Mouse (Mus musculus): Measurements from ENCODE around the gene Lrp4. TPM values are rescaled to one million over a fixed set of nuclear protein-coding genes. Genes with fewer than 3 reads are reported as not detected.

Gene Lrp4
- polyA plus RNA-seq, 2 experiments, result 7.3 to 11.6 TPM

DNA sequence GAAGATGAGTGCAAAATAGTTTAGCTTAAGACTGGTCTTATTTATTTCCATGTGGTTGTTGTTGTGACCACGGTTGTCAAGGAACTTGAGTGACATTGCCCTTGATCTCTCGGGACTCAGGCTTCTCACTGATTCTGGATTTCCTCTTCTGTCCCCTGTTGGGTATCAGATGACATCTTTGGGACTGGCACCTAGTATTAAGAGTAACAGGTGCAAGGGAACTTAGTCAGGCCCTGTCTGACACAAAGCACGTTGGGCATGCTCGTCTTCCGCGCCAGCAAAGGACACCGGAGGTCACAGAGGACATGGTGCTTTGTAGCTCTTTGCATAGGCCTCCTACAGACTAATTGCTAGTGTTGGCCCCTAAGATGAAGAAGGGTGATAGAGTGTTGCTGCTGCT lies 3.5 kb downstream of the Lrp4 start:
- H3K4me2 ChIP-seq (replicated peaks; ENCODE audit: low read depth, low read length, severe bottlenecking), result no peak overlapping the region
- 65% methylated on average over 7 of the region's 7 CpGs for WGBS
- H3K36me3 ChIP-seq (ENCODE audit: control insufficient read depth, insufficient read depth, low read length), result no peaks in the 10 kb centered on the region
- H3K9me3 ChIP-seq (ENCODE audit: control insufficient read depth, low read length), result no peaks in the 10 kb centered on the region
- DNase-seq (ENCODE audit: low spot score) (no peak), ATAC-seq (ENCODE audit: low FRiP score, low read depth) (no peak)
- H3K27ac ChIP-seq (replicated peaks; ENCODE audit: low read depth, low read length), result no peak overlapping the region
- H3K9ac ChIP-seq (ENCODE audit: low read depth, low read length, severe bottlenecking), result no peak overlapping the region
- H3K4me3 ChIP-seq (replicated peaks; ENCODE audit: low read length), result no peak overlapping the region
- TF ChIP-seq POLR2A (IDR thresholded peaks at IDR 0.05; ENCODE audit: borderline replicate concordance, extremely low read depth, insufficient read depth, insufficient read length), result no peak
- H3K27me3 ChIP-seq (ENCODE audit: control insufficient read depth, insufficient read depth, low read length), result no peaks in the 10 kb centered on the region
- peaks cover 33% of the 10 kb centered on the region for H3K4me1 ChIP-seq (ENCODE audit: control insufficient read depth, insufficient read depth, low read length)

DNA sequence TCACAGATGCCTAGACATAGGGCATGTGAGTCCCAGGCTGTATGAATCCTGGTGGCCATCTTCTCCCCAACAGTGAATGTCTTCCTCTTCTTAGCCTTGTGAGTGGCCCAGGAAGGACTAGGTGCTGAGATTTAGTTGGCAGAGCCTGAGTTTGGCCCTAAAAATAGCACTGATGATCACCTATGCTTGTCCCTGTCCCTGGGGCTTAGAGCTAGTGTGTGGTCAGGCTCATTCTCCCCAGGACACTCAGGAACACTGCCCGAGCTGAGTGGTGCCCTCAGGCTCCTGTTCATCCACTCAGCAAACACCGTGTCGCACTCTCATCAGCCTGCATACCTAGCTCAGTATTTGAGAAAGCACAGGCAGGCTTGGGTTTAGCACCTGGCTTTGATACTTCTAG lies 4.0 kb downstream of the Lrp4 start:
- ATAC-seq (ENCODE audit: low FRiP score, low read depth), result no peak
- Histone ChIP-seq H3K4me2 (replicated peaks; ENCODE audit: low read depth, low read length, severe bottlenecking) (0 out of 2 replicates have a peak overlapping the region, but pooled peaks have one; percentile 14), H3K9me3 (ENCODE audit: control insufficient read depth, low read length) (no peaks in the 10 kb centered on the region), H3K27me3 (ENCODE audit: control insufficient read depth, insufficient read depth, low read length) (no peaks in the 10 kb centered on the region), H3K4me1 (ENCODE audit: control insufficient read depth, insufficient read depth, low read length) (peaks cover 33% of the 10 kb centered on the region), H3K9ac (ENCODE audit: low read depth, low read length, severe bottlenecking) (no peak overlapping the region), H3K27ac (replicated peaks; ENCODE audit: low read depth, low read length) (no peak overlapping the region), H3K36me3 (ENCODE audit: control insufficient read depth, insufficient read depth, low read length) (no peaks in the 10 kb centered on the region), H3K4me3 (replicated peaks; ENCODE audit: low read length) (no peak overlapping the region)
- no peak for TF ChIP-seq POLR2A (IDR thresholded peaks at IDR 0.05; ENCODE audit: borderline replicate concordance, extremely low read depth, insufficient read depth, insufficient read length)
- no peak for DNase-seq (ENCODE audit: low spot score)
- WGBS, result 34% methylated on average over 3 of the region's 3 CpGs

DNA sequence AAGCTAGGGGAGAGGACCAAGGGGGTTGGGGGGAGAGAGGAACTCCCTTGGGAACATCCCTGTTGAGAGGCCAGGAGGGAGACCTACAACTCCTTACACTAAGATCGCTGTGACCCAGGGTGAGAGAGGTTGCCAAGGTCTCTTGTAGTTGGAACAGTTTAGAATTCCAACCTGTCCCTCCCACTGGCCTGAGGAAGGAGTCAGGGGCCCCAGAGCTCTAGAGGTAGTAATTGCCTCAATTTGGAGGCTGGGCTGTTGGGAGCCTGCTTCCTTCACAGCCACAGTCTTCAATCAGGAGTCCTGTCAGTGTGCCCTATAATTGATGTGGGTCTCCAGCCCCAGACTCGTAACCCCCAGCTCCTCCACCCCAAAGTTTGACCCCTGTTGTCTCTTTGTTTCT lies 4.9 kb downstream of the Lrp4 start:
- ATAC-seq (ENCODE audit: low FRiP score, low read depth) (no peak), DNase-seq (ENCODE audit: low spot score) (no peak)
- H3K4me3 ChIP-seq (replicated peaks; ENCODE audit: low read length), result no peak overlapping the region
- 0 out of 2 replicates have a peak overlapping the region, but pooled peaks have one; percentile 13 for H3K27ac ChIP-seq (replicated peaks; ENCODE audit: low read depth, low read length)
- no peaks in the 10 kb centered on the region for H3K27me3 ChIP-seq (ENCODE audit: control insufficient read depth, insufficient read depth, low read length)
- H3K36me3 ChIP-seq (ENCODE audit: control insufficient read depth, insufficient read depth, low read length), result no peaks in the 10 kb centered on the region
- 3% methylated on average over 2 of the region's 2 CpGs for WGBS
- H3K4me2 ChIP-seq (replicated peaks; ENCODE audit: low read depth, low read length, severe bottlenecking), result peak overlapping the region; percentile 28; the same call in 1 of the 2 replicates
- no peaks in the 10 kb centered on the region for H3K9me3 ChIP-seq (ENCODE audit: control insufficient read depth, low read length)
- TF ChIP-seq POLR2A (IDR thresholded peaks at IDR 0.05; ENCODE audit: borderline replicate concordance, extremely low read depth, insufficient read depth, insufficient read length), result no peak
- H3K4me1 ChIP-seq (ENCODE audit: control insufficient read depth, insufficient read depth, low read length), result peaks cover 30% of the 10 kb centered on the region
- no peak overlapping the region for H3K9ac ChIP-seq (ENCODE audit: low read depth, low read length, severe bottlenecking)

DNA sequence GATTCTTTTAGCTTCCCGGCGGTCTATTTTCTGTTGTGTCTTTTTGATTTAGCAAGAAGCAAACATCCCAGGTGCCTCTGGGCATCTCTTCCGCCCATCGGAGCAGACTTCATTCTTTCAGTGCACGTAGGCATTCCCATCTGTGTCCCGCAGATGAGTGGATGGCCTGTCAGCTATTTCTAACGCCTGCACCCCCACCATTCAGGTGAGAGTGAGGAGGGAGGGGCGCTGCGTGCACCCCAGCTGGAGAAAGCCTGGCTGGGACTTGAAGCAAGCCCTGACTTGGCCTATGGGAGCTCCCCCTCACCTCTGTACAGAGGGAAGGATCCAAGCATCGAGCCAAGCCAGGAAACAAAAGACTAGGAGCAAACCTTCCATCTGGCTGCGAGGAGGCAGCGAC lies 5.4 kb downstream of the Lrp4 start:
- H3K27me3 ChIP-seq (ENCODE audit: control insufficient read depth, insufficient read depth, low read length), result no peaks in the 10 kb centered on the region
- no peak overlapping the region for H3K4me3 ChIP-seq (replicated peaks; ENCODE audit: low read length)
- no peak overlapping the region for H3K9ac ChIP-seq (ENCODE audit: low read depth, low read length, severe bottlenecking)
- peak; percentile 32 for DNase-seq (ENCODE audit: low spot score)
- ATAC-seq (ENCODE audit: low FRiP score, low read depth), result no peak
- no peak for TF ChIP-seq POLR2A (IDR thresholded peaks at IDR 0.05; ENCODE audit: borderline replicate concordance, extremely low read depth, insufficient read depth, insufficient read length)
- WGBS, result 9% methylated on average over 12 of the region's 12 CpGs
- H3K9me3 ChIP-seq (ENCODE audit: control insufficient read depth, low read length), result no peaks in the 10 kb centered on the region
- H3K36me3 ChIP-seq (ENCODE audit: control insufficient read depth, insufficient read depth, low read length), result no peaks in the 10 kb centered on the region
- no peak overlapping the region for H3K27ac ChIP-seq (replicated peaks; ENCODE audit: low read depth, low read length)
- peak overlapping the region; percentile 28 for H3K4me2 ChIP-seq (replicated peaks; ENCODE audit: low read depth, low read length, severe bottlenecking)
- peaks cover 35% of the 10 kb centered on the region for H3K4me1 ChIP-seq (ENCODE audit: control insufficient read depth, insufficient read depth, low read length)

DNA sequence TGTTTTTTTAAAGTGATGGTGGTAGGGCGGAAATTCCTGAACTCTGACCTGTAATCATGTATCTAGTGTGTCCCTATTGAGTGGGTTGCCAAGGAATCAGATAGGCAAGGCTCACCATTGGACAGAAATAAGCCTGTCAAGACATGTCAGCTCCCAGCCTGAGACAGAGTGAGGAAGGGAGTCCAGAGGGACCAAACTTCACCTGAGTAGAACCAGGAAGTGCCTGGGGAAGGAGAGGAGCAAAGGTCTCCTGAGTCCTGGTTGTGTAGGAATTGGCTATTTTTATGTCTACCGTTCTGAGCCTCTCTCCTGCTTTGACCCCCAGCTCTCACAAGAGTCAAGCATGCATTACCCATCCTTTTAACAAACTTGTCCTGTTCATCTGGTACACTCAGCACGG lies 8.6 kb downstream of the Lrp4 start:
- no peak overlapping the region for H3K9ac ChIP-seq (ENCODE audit: low read depth, low read length, severe bottlenecking)
- ATAC-seq (ENCODE audit: low FRiP score, low read depth), result no peak
- 81% methylated on average over 3 of the region's 3 CpGs for WGBS

DNA sequence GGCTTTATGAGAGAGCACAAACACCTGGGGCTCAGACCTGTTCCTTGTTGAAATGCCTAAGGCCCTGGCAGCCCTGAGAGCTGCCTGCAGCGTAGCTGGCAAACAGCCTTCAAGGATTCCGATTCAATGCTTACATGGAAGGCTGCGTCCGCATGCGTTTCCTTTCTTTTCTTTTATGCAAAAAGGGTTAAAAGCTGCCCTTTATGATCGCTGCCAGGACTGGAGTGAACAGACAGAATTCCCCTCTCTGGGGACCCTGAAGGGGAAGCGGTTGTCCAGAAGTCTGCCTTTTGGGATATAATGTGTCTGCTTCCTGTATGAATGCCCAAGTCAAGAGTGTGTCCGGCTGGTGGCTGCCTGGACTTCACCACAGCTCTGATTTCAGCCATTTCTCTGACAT lies 10.3 kb downstream of the Lrp4 start:
- H3K9ac ChIP-seq (ENCODE audit: low read depth, low read length, severe bottlenecking), result no peak overlapping the region
- no peak overlapping the region for H3K4me3 ChIP-seq (replicated peaks; ENCODE audit: low read length)
- no peaks in the 10 kb centered on the region for H3K27me3 ChIP-seq (ENCODE audit: control insufficient read depth, insufficient read depth, low read length)
- H3K9me3 ChIP-seq (ENCODE audit: control insufficient read depth, low read length), result no peaks in the 10 kb centered on the region
- H3K4me1 ChIP-seq (ENCODE audit: control insufficient read depth, insufficient read depth, low read length), result peaks cover 13% of the 10 kb centered on the region
- no peak for TF ChIP-seq POLR2A (IDR thresholded peaks at IDR 0.05; ENCODE audit: borderline replicate concordance, extremely low read depth, insufficient read depth, insufficient read length)
- H3K4me2 ChIP-seq (replicated peaks; ENCODE audit: low read depth, low read length, severe bottlenecking), result no peak overlapping the region; the same call in 1 of the 2 replicates
- ATAC-seq (ENCODE audit: low FRiP score, low read depth), result no peak
- peaks cover 4% of the 10 kb centered on the region; the same call in 1 of the 2 replicates for H3K36me3 ChIP-seq (ENCODE audit: control insufficient read depth, insufficient read depth, low read length)
- 64% methylated on average over 8 of the region's 8 CpGs for WGBS
- DNase-seq (ENCODE audit: low spot score), result no peak
- H3K27ac ChIP-seq (replicated peaks; ENCODE audit: low read depth, low read length), result peak overlapping the region; percentile 16; the same call in 1 of the 2 replicates

More for the DNA sequence above, 8.6 kb downstream of the Lrp4 start:
- Histone ChIP-seq H3K9me3 (ENCODE audit: control insufficient read depth, low read length) (no peaks in the 10 kb centered on the region), H3K27ac (replicated peaks; ENCODE audit: low read depth, low read length) (no peak overlapping the region), H3K4me2 (replicated peaks; ENCODE audit: low read depth, low read length, severe bottlenecking) (no peak overlapping the region), H3K4me3 (replicated peaks; ENCODE audit: low read length) (no peak overlapping the region), H3K36me3 (ENCODE audit: control insufficient read depth, insufficient read depth, low read length) (no peaks in the 10 kb centered on the region), H3K27me3 (ENCODE audit: control insufficient read depth, insufficient read depth, low read length) (no peaks in the 10 kb centered on the region), H3K4me1 (ENCODE audit: control insufficient read depth, insufficient read depth, low read length) (peaks cover 28% of the 10 kb centered on the region)
- no peak for DNase-seq (ENCODE audit: low spot score)
- TF ChIP-seq POLR2A (IDR thresholded peaks at IDR 0.05; ENCODE audit: borderline replicate concordance, extremely low read depth, insufficient read depth, insufficient read length), result no peak
